Mouse (Mus musculus): ENCODE measurements around the gene Uqcc1. TPM values are rescaled to one million over a fixed set of nuclear protein-coding genes. Genes with fewer than 3 reads are reported as not detected.

Uqcc1 gene
- polyA plus RNA-seq (2014; fragmentation: Illumina TruSeq; extraction: RNeasy Lipid Tissue Mini Kit (QIAGEN cat#74804); ENCODE audit: low read depth, low replicate concordance): 40.9 TPM

GRCm38 (mm10) chr2:155929531-155930442 is at the start of gene Uqcc1:
Gene Uqcc1, minus strand, starts transcription at chr2:155930310.

GRCm38 (mm10) chr2:155956134-155957059 is 26.3 kb upstream of the Uqcc1 start, which contains the start of gene Cep250:
Gene Cep250, plus strand, starts transcription at chr2:155956458.

GRCm38 (mm10) chr2:155945124-155945523 is 15.0 kb upstream of the Uqcc1 start, which contains the start of gene Gdf5:
Gene Gdf5, minus strand, starts transcription at chr2:155945367.

GRCm38 (mm10) chr2:155940681-155941080 is 10.6 kb upstream of the Uqcc1 start, which contains the start of gene Gm15557:
Gene Gm15557, plus strand, starts transcription at chr2:155940728.

GRCm38 (mm10) chr2:155834732-155835131 is 95.4 kb downstream of the Uqcc1 start, which contains the start of gene Fam83c:
Gene Fam83c, minus strand, starts transcription at chr2:155834854.

GRCm38 (mm10) chr2:155826630-155827424 is 103.3 kb downstream of the Uqcc1 start, which contains the start of gene Eif6:
Gene Eif6, minus strand, starts transcription at chr2:155826925.

GRCm38 (mm10) chr2:155819392-155819448 is 110.9 kb downstream of the Uqcc1 start, which contains the start of gene BC029722:
Gene BC029722, minus strand, starts transcription at chr2:155819426.

Other genes with a start within 250 kb of the Uqcc1 start
- gene Trpc4ap, start 237.9 kb downstream of the Uqcc1 start, polyA plus RNA-seq (2014; fragmentation: Illumina TruSeq; extraction: RNeasy Lipid Tissue Mini Kit (QIAGEN cat#74804); ENCODE audit: low read depth, low replicate concordance): 97.7 TPM
- gene Edem2, start 200.8 kb downstream of the Uqcc1 start, polyA plus RNA-seq (2014; fragmentation: Illumina TruSeq; extraction: RNeasy Lipid Tissue Mini Kit (QIAGEN cat#74804); ENCODE audit: low read depth, low replicate concordance): 18.2 TPM
- gene Gm17581, start 194.4 kb downstream of the Uqcc1 start, polyA plus RNA-seq (2014; fragmentation: Illumina TruSeq; extraction: RNeasy Lipid Tissue Mini Kit (QIAGEN cat#74804); ENCODE audit: low read depth, low replicate concordance): not detected
- 8.5 TPM for gene Procr, start 179.2 kb downstream of the Uqcc1 start, polyA plus RNA-seq (2014; fragmentation: Illumina TruSeq; extraction: RNeasy Lipid Tissue Mini Kit (QIAGEN cat#74804); ENCODE audit: low read depth, low replicate concordance)
- gene Mmp24, start 155.0 kb downstream of the Uqcc1 start, polyA plus RNA-seq (2014; fragmentation: Illumina TruSeq; extraction: RNeasy Lipid Tissue Mini Kit (QIAGEN cat#74804); ENCODE audit: low read depth, low replicate concordance): not detected
- gene BC029722, start 110.9 kb downstream of the Uqcc1 start, polyA plus RNA-seq (2014; fragmentation: Illumina TruSeq; extraction: RNeasy Lipid Tissue Mini Kit (QIAGEN cat#74804); ENCODE audit: low read depth, low replicate concordance): 9.9 TPM
- 19.9 TPM for gene Eif6, start 103.4 kb downstream of the Uqcc1 start, polyA plus RNA-seq (2014; fragmentation: Illumina TruSeq; extraction: RNeasy Lipid Tissue Mini Kit (QIAGEN cat#74804); ENCODE audit: low read depth, low replicate concordance)
- 5.2 TPM for gene Fam83c, start 95.5 kb downstream of the Uqcc1 start, polyA plus RNA-seq (2014; fragmentation: Illumina TruSeq; extraction: RNeasy Lipid Tissue Mini Kit (QIAGEN cat#74804); ENCODE audit: low read depth, low replicate concordance)
- gene Gm15557, start 10.4 kb upstream of the Uqcc1 start, polyA plus RNA-seq (2014; fragmentation: Illumina TruSeq; extraction: RNeasy Lipid Tissue Mini Kit (QIAGEN cat#74804); ENCODE audit: low read depth, low replicate concordance): not detected
- not detected for gene Gdf5, start 15.1 kb upstream of the Uqcc1 start, polyA plus RNA-seq (2014; fragmentation: Illumina TruSeq; extraction: RNeasy Lipid Tissue Mini Kit (QIAGEN cat#74804); ENCODE audit: low read depth, low replicate concordance)
- gene Cep250, start 26.1 kb upstream of the Uqcc1 start, polyA plus RNA-seq (2014; fragmentation: Illumina TruSeq; extraction: RNeasy Lipid Tissue Mini Kit (QIAGEN cat#74804); ENCODE audit: low read depth, low replicate concordance): 1.5 TPM
- gene 6430550D23Rik, start 77.7 kb upstream of the Uqcc1 start, polyA plus RNA-seq (2014; fragmentation: Illumina TruSeq; extraction: RNeasy Lipid Tissue Mini Kit (QIAGEN cat#74804); ENCODE audit: low read depth, low replicate concordance): 2.8 TPM
- gene Ergic3, start 77.7 kb upstream of the Uqcc1 start, polyA plus RNA-seq (2014; fragmentation: Illumina TruSeq; extraction: RNeasy Lipid Tissue Mini Kit (QIAGEN cat#74804); ENCODE audit: low read depth, low replicate concordance): 13.5 TPM
- not detected for gene Fer1l4, start 122.6 kb upstream of the Uqcc1 start, polyA plus RNA-seq (2014; fragmentation: Illumina TruSeq; extraction: RNeasy Lipid Tissue Mini Kit (QIAGEN cat#74804); ENCODE audit: low read depth, low replicate concordance)
- gene Spag4, start 134.9 kb upstream of the Uqcc1 start, polyA plus RNA-seq (2014; fragmentation: Illumina TruSeq; extraction: RNeasy Lipid Tissue Mini Kit (QIAGEN cat#74804); ENCODE audit: low read depth, low replicate concordance): not detected
- gene Cpne1, start 181.7 kb upstream of the Uqcc1 start, polyA plus RNA-seq (2014; fragmentation: Illumina TruSeq; extraction: RNeasy Lipid Tissue Mini Kit (QIAGEN cat#74804); ENCODE audit: low read depth, low replicate concordance): 49.2 TPM
- 21.5 TPM for gene Rbm12, start 181.7 kb upstream of the Uqcc1 start, polyA plus RNA-seq (2014; fragmentation: Illumina TruSeq; extraction: RNeasy Lipid Tissue Mini Kit (QIAGEN cat#74804); ENCODE audit: low read depth, low replicate concordance)
- gene Gm28036, start 196.8 kb upstream of the Uqcc1 start, polyA plus RNA-seq (2014; fragmentation: Illumina TruSeq; extraction: RNeasy Lipid Tissue Mini Kit (QIAGEN cat#74804); ENCODE audit: low read depth, low replicate concordance): 14.9 TPM
- gene Romo1, start 213.7 kb upstream of the Uqcc1 start, polyA plus RNA-seq (2014; fragmentation: Illumina TruSeq; extraction: RNeasy Lipid Tissue Mini Kit (QIAGEN cat#74804); ENCODE audit: low read depth, low replicate concordance): 1.3 TPM
- gene Nfs1, start 213.9 kb upstream of the Uqcc1 start, polyA plus RNA-seq (2014; fragmentation: Illumina TruSeq; extraction: RNeasy Lipid Tissue Mini Kit (QIAGEN cat#74804); ENCODE audit: low read depth, low replicate concordance): 62.9 TPM
- 1,044 TPM for gene Rbm39, start 249.9 kb upstream of the Uqcc1 start, polyA plus RNA-seq (2014; fragmentation: Illumina TruSeq; extraction: RNeasy Lipid Tissue Mini Kit (QIAGEN cat#74804); ENCODE audit: low read depth, low replicate concordance)

All from sigmoid colon, adult 10 weeks (tissue).